Mouse (Mus musculus) embryonic facial prominence, embryonic 10.5 days (tissue): ENCODE results near the gene Map3k3. TPM values are rescaled to one million over a fixed set of nuclear protein-coding genes. Genes with fewer than 3 reads are reported as not detected.
"Not testable (repeated sequence)": the region's sequence is repeated elsewhere in the genome, so short reads cannot be mapped to it uniquely, and the experiment has no call there.

Experiments used
- DNase-seq: peaks from one replicate; pipeline ENCODE4 v3.0.0-alpha.2; 2017; ENCODE audit warnings: low spot score
- H3K27ac ChIP-seq: fragments of 300-500 bp; sonication (generic); replicated peaks from 2 replicates; pipeline ENCODE4 v1.5.1; 2016; ENCODE audit warnings: mild to moderate bottlenecking
- H3K27me3 ChIP-seq: fragments of 300-500 bp; sonication (generic); replicated peaks from 2 replicates; pipeline ENCODE4 v1.6.1; 2016; ENCODE audit warnings: low read depth, mild to moderate bottlenecking; ENCODE audit not compliant: poor library complexity, severe bottlenecking
- H3K36me3 ChIP-seq: fragments of 300-500 bp; sonication (generic); replicated peaks from 2 replicates; pipeline ENCODE4 v1.6.1; 2016; ENCODE audit warnings: mild to moderate bottlenecking, moderate library complexity
- H3K4me1 ChIP-seq: fragments of 300-500 bp; sonication (generic); 2 replicates; pipeline ENCODE4 v1.6.1; 2016
- H3K4me3 ChIP-seq: fragments of 300-500 bp; sonication (generic); 2 replicates; pipeline ENCODE4 v1.5.1; 2016; ENCODE audit warnings: mild to moderate bottlenecking, moderate library complexity
- H3K9me3 ChIP-seq: fragments of 300-500 bp; sonication (generic); 2 replicates; pipeline ENCODE4 v1.6.1; 2016; ENCODE audit warnings: mild to moderate bottlenecking
- WGBS: fragments of 180-500 bp; shearing (Covaris S2); methylation state at CpG from one replicate; pipeline ENCODE4 v1.1.7; 2016; 5-methylcytosine and 5-hydroxymethylcytosine counted together
- polyA plus RNA-seq: library from polyadenylated mRNA; unstranded; fragments of >200 nt; fragmentation: Nextera tagmentation; extraction: Ambion mirVana; gene quantifications from 2 replicates; pipeline ENCODE4 v1.2.1, GENCODE M21; 2016

Gene Map3k3
- polyA plus RNA-seq, 1 experiment from 2014 or later = 20.9 TPM

DNA sequence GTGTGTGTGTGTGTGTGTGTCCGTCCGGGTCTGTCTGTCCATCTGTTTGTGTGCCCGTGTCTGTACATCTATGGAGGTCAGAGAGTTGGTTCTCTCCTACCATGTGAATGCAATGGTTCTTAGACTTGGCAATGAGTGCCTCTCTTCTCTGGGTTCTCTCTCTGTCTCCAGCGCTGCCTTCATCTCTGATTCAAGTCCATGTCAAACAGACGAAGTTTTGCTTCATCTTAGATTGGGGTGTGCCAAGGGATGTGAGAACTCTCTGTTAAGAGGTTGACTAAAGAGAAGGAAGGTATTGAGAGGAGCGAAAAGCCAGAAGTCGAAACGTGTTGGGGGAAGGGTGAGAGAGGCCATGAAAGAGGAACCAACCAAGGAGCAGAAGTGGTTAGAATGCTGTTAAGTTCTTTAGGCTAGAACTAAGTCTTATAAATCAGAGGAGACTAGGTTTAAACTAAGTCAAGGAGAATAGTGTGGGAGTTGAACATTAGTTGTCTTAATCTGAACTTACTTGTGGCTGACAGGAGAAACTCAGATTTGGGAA is 21.7 kb downstream of the Map3k3 start:
- 83% methylated on average over 8 of the region's 8 CpGs for WGBS
- H3K36me3 ChIP-seq = peaks cover 23% of the 10 kb centered on the region
- no peaks in the 10 kb centered on the region for H3K27me3 ChIP-seq

DNA sequence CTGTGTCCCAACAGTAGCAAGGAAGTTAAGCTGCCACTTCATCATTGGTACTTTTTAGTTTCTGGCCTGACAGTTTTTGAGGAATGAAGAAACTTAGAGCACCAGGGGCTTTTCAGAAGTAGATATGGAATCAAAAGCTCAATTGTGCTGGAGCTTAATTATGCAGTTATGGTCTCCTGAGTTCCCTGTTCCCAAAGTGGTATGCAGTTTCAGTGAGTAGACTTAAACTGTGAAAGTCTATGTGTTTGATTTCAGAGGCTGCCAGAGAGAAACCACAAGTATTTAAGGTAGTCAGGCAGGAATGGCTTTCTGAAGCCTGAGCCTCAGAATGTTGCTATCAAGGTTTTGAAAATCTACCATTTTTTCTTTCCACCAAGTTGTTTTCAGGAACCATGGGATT is 27.3 kb downstream of the Map3k3 start:
- H3K4me1 ChIP-seq = no peaks in the 10 kb centered on the region
- DNase-seq = no peak
- no peaks in the 10 kb centered on the region for H3K27me3 ChIP-seq
- peaks cover 58% of the 10 kb centered on the region for H3K36me3 ChIP-seq
- no peaks in the 10 kb centered on the region for H3K9me3 ChIP-seq
- H3K27ac ChIP-seq = no peak overlapping the region
- no peak overlapping the region for H3K4me3 ChIP-seq

More for the DNA sequence above, 21.7 kb downstream of the Map3k3 start:
- H3K9me3 ChIP-seq = no peaks in the 10 kb centered on the region
- H3K4me3 ChIP-seq = no peak overlapping the region
- DNase-seq = no peak
- no peak overlapping the region for H3K27ac ChIP-seq
- H3K4me1 ChIP-seq = no peaks in the 10 kb centered on the region

DNA sequence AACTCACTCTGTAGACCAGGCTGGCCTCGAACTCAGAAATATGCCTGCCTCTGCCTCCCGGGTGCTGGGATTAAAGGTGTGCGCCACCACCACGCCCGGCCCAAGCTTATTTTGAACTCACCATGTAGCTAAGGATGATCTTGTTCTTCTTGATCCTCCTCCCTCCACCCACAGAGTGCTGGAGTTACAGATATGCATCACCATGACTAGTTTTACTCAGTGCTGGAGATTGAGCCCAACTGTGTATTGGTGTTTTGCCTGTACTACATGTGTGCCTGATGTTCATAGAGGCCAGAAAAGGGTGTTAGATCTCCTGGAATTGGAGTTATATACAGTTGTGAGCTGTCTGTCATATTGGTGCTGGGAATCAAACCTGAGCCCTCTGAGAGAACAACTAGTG is 37.8 kb downstream of the Map3k3 start:
- WGBS = 94% methylated on average over 5 of the region's 5 CpGs
- Histone ChIP-seq H3K36me3 (peaks cover 91% of the 10 kb centered on the region), H3K4me3 (no peak overlapping the region), H3K27me3 (no peaks in the 10 kb centered on the region), H3K27ac (no peak overlapping the region), H3K9me3 (no peaks in the 10 kb centered on the region), H3K4me1 (no peaks in the 10 kb centered on the region)
- DNase-seq = no peak

- Histone ChIP-seq H3K27me3 (no peaks in the 10 kb centered on the region), H3K36me3 (peaks cover 86% of the 10 kb centered on the region), H3K9me3 (no peaks in the 10 kb centered on the region), H3K4me3 (no peak overlapping the region), H3K4me1 (no peaks in the 10 kb centered on the region), H3K27ac (no peak overlapping the region)
- WGBS = 90% methylated on average over 3 of the region's 3 CpGs
- no peak for DNase-seq
These were observed 38.3 kb downstream of the Map3k3 start for GRCm38 (mm10) chr11:106122736-106123135.

- DNase-seq = no peak
- H3K27ac ChIP-seq = no peak overlapping the region
- 80% methylated on average over 4 of the region's 4 CpGs for WGBS
- no peaks in the 10 kb centered on the region for H3K4me1 ChIP-seq
- no peaks in the 10 kb centered on the region for H3K27me3 ChIP-seq
- H3K36me3 ChIP-seq = peaks cover 85% of the 10 kb centered on the region
- no peak overlapping the region for H3K4me3 ChIP-seq
- H3K9me3 ChIP-seq = no peaks in the 10 kb centered on the region
These were observed 40.4 kb downstream of the Map3k3 start for GRCm38 (mm10) chr11:106124784-106125183.

DNA sequence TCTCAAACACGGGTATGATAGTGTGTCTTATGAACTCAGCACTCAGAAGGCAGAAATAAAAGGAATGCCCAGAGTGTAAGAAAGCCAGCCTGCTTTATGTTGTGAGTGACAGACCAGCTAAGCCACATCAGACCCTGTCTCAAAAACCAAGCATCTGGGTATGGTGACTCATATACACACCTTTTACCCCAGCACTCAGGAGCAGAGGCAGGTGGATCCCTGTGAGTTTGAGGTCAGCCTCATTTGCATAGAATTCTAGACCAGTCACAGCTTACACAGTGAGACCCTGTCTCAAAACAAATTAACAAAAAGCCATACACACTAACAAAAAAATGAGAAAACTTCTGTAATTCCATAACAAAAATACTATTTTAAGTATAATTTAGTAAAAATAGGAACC is 41.4 kb downstream of the Map3k3 start:
- H3K36me3 ChIP-seq = peaks cover 87% of the 10 kb centered on the region
- no peaks in the 10 kb centered on the region for H3K9me3 ChIP-seq
- no peaks in the 10 kb centered on the region for H3K27me3 ChIP-seq
- DNase-seq = no peak
- no peak overlapping the region for H3K27ac ChIP-seq
- H3K4me1 ChIP-seq = no peaks in the 10 kb centered on the region
- no peak overlapping the region for H3K4me3 ChIP-seq
- 77% methylated on average over 1 of the region's 1 CpGs for WGBS

DNA sequence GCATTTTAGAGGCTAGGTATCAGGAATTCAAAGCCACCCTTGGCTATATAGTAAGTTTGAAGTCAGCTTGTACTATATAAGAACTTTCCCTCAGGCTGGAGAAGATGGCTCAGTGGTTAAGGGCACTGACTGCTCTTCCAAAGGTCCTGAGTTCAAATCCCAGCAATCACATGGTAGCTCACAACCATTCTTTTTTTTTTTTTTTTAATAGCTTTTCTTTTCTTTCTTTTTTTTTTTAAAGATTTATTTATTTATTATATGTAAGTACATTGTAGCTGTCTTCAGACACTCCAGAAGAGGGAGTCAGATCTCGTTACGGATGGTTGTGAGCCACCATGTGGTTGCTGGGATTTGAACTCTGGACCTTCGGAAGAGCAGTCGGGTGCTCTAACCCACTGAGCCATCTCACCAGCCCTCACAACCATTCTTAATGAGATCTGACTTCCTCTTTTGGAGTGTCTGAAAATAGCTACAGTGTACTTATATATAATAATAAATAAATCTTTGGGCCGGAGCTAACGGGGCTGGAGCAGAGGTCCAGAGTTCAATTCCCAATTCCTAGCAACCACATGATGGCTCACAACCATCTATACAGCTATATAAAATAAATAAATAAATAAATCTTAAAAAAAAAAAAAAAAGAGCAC is 42.4 kb downstream of the Map3k3 start:
- DNase-seq, H3K4me1 ChIP-seq, H3K27me3 ChIP-seq, H3K27ac ChIP-seq, H3K4me3 ChIP-seq, H3K9me3 ChIP-seq: not testable (repeated sequence)
- WGBS = 98% methylated on average over 6 of the region's 6 CpGs
- H3K36me3 ChIP-seq = peaks cover 82% of the 10 kb centered on the region

- H3K27me3 ChIP-seq = no peaks in the 10 kb centered on the region
- no peak for DNase-seq
- H3K36me3 ChIP-seq = peaks cover 57% of the 10 kb centered on the region
- H3K4me1 ChIP-seq = peaks cover 5% of the 10 kb centered on the region
- WGBS = 90% methylated on average over 1 of the region's 1 CpGs
- H3K27ac ChIP-seq = no peak overlapping the region
- H3K9me3 ChIP-seq = no peaks in the 10 kb centered on the region
- no peak overlapping the region for H3K4me3 ChIP-seq
These were observed 45.1 kb downstream of the Map3k3 start for GRCm38 (mm10) chr11:106129477-106129876.

DNA sequence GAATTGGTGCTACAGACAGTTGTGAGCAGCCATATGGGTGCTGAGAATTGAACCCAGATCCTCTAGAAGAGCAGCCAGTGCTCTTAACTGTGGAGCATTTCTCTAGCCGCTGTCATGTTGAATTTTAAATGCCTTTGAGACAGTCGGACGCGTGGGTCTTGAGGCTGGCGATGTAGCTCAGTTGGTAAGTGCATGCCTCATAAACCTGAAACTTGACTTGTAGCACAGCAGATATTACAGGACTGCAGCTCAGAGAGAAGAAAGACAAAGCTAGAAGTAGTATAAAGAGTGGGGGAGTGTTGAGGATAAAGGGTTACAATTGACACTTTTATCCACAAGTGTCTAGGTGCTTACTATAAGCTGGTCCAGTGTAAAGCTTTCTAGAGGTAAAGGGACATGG is 48.1 kb downstream of the Map3k3 start:
- H3K9me3 ChIP-seq = no peaks in the 10 kb centered on the region
- DNase-seq = no peak
- H3K27ac ChIP-seq = no peak overlapping the region
- peaks cover 14% of the 10 kb centered on the region for H3K4me1 ChIP-seq
- WGBS = 92% methylated on average over 5 of the region's 5 CpGs
- H3K27me3 ChIP-seq = no peaks in the 10 kb centered on the region
- H3K4me3 ChIP-seq = no peak overlapping the region
- peaks cover 62% of the 10 kb centered on the region for H3K36me3 ChIP-seq

- peak overlapping the region; percentile 68 for H3K27ac ChIP-seq
- DNase-seq = peak; percentile 33
- peaks cover 55% of the 10 kb centered on the region for H3K36me3 ChIP-seq
- no peaks in the 10 kb centered on the region for H3K9me3 ChIP-seq
- 37% methylated on average over 8 of the region's 8 CpGs for WGBS
- peak overlapping the region; percentile 29; the same call in 1 of the 2 replicates for H3K4me3 ChIP-seq
- peaks cover 14% of the 10 kb centered on the region for H3K4me1 ChIP-seq
- H3K27me3 ChIP-seq = no peaks in the 10 kb centered on the region
These were observed 50.4 kb downstream of the Map3k3 start for GRCm38 (mm10) chr11:106134580-106135528.

GRCm38 (mm10) chr11:106151219-106151618 is 66.8 kb downstream of the Map3k3 start:
- WGBS = 91% methylated on average over 3 of the region's 3 CpGs
- no peak overlapping the region for H3K27ac ChIP-seq
- H3K4me3 ChIP-seq = no peak overlapping the region
- peaks cover 97% of the 10 kb centered on the region for H3K36me3 ChIP-seq
- DNase-seq = no peak
- H3K4me1 ChIP-seq = peaks cover 6% of the 10 kb centered on the region; the same call in 1 of the 2 replicates
- H3K27me3 ChIP-seq = no peaks in the 10 kb centered on the region
- H3K9me3 ChIP-seq = no peaks in the 10 kb centered on the region

GRCm38 (mm10) chr11:106152132-106152531 is 67.7 kb downstream of the Map3k3 start:
- no peak overlapping the region for H3K27ac ChIP-seq
- peaks cover 99% of the 10 kb centered on the region for H3K36me3 ChIP-seq
- H3K4me1 ChIP-seq = peaks cover 12% of the 10 kb centered on the region; the same call in 1 of the 2 replicates
- H3K9me3 ChIP-seq = no peaks in the 10 kb centered on the region
- 78% methylated on average over 8 of the region's 8 CpGs for WGBS
- DNase-seq = no peak
- no peak overlapping the region for H3K4me3 ChIP-seq
- no peaks in the 10 kb centered on the region for H3K27me3 ChIP-seq
